Mouse (Mus musculus) lung, embryonic 14.5 days (tissue): ENCODE data around the gene Cdc42ep4. TPM values are rescaled to one million over a fixed set of nuclear protein-coding genes. Genes with fewer than 3 reads are reported as not detected.

Experiments
- ATAC-seq: fragments of 200-750 bp; cut with Nextera tagmentation; 2 replicates; pipeline ENCODE4 v1.8.0; 2017; ENCODE audit warnings: mild to moderate bottlenecking, moderate TSS enrichment, moderate library complexity; ENCODE audit not compliant: insufficient read depth
- DNase-seq: peaks from one replicate; pipeline ENCODE4 v3.0.0-alpha.2; 2015
- H3K27ac ChIP-seq: fragments of 300-500 bp; sonication (generic); 2 replicates; pipeline ENCODE4 v1.5.1; 2014; ENCODE audit warnings: low read depth, mild to moderate bottlenecking, moderate library complexity
- H3K27me3 ChIP-seq: fragments of 300-500 bp; sonication (generic); 2 replicates; pipeline ENCODE4 v1.6.1; 2014; ENCODE audit warnings: low read length, control low read depth; ENCODE audit not compliant: insufficient read depth
- H3K36me3 ChIP-seq: fragments of 300-500 bp; sonication (generic); 2 replicates; pipeline ENCODE4 v1.6.1; 2014; ENCODE audit warnings: control low read depth; ENCODE audit not compliant: insufficient read depth
- H3K4me1 ChIP-seq: fragments of 300-500 bp; sonication (generic); 2 replicates; pipeline ENCODE4 v1.6.1; 2014; ENCODE audit warnings: antibody characterized with exemption, control low read depth; ENCODE audit not compliant: insufficient read depth
- H3K4me2 ChIP-seq: fragments of 300-500 bp; sonication (generic); 2 replicates; pipeline ENCODE4 v1.6.1; 2014; ENCODE audit warnings: mild to moderate bottlenecking
- H3K4me3 ChIP-seq: fragments of 300-500 bp; sonication (generic); 2 replicates; pipeline ENCODE4 v1.5.1; 2014; ENCODE audit warnings: low read depth, low read length
- H3K9ac ChIP-seq: fragments of 300-500 bp; sonication (generic); 2 replicates; pipeline ENCODE4 v1.6.1; 2014
- H3K9me3 ChIP-seq: fragments of 300-500 bp; sonication (generic); 2 replicates; pipeline ENCODE4 v1.6.1; 2016; ENCODE audit warnings: low read depth, low read length, control low read depth
- CTCF ChIP-seq: IDR thresholded peaks from 2 replicates; pipeline ENCODE4 v1.5.1; 2016; ENCODE audit warnings: antibody characterized with exemption, low read depth
- WGBS: fragments of 180-500 bp; shearing (Covaris S2); extraction: QIAGEN DNeasy Blood & Tissue Kit; methylation state at CpG from one replicate; pipeline ENCODE4 v1.1.7; 2014; 5-methylcytosine and 5-hydroxymethylcytosine counted together
- polyA plus RNA-seq: library from polyadenylated mRNA; unstranded; fragments of >200 nt; fragmentation: Nextera tagmentation; extraction: Ambion mirVana; gene quantifications from 2 replicates; pipeline ENCODE4 v1.2.1, GENCODE M21; 2014

Cdc42ep4 gene
- polyA plus RNA-seq, 1 experiment from 2014 or later = 86.6 TPM

DNA sequence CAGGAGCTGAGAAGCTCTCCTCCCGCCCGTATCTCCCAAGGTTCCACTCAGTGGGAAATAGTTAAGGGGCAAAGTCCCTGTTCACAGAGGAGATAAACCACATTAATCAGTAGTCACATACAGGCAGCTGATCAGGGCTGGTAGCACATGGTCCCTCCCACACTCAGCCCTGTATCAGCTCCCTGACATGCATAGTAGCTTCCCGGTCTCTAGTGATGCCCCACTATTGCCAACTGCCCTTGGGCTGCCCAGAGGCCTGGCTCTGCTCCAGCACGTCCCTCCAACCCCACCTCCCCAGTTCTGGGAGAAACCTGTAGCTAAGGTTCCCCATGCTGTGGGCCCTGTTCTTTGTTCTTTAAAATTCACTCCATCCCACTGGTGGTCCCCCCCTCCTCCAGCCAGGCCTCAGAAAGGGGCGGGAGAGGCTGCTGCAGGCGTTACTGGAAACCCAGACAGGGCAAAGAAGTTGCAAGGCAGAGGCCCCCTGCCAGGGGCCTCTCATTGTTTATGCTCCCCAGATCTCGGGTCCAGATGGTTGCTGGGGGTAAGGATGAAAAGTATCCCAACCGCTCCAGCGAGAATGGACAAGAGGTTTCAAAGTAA, 1.8 kb downstream of the Cdc42ep4 start:
- Histone ChIP-seq H3K4me2 (peak overlapping the region; percentile 91), H3K4me1 (peaks cover 15% of the 10 kb centered on the region), H3K9ac (peak overlapping the region; percentile 93), H3K36me3 (peaks cover 13% of the 10 kb centered on the region), H3K4me3 (peak overlapping the region; percentile 89), H3K27ac (peak overlapping the region; percentile 98), H3K27me3 (no peaks in the 10 kb centered on the region), H3K9me3 (no peaks in the 10 kb centered on the region)
- TF ChIP-seq CTCF = no peak
- ATAC-seq (no peak), DNase-seq (peak; percentile 79)
- WGBS = 3% methylated on average over 9 of the region's 9 CpGs

DNA sequence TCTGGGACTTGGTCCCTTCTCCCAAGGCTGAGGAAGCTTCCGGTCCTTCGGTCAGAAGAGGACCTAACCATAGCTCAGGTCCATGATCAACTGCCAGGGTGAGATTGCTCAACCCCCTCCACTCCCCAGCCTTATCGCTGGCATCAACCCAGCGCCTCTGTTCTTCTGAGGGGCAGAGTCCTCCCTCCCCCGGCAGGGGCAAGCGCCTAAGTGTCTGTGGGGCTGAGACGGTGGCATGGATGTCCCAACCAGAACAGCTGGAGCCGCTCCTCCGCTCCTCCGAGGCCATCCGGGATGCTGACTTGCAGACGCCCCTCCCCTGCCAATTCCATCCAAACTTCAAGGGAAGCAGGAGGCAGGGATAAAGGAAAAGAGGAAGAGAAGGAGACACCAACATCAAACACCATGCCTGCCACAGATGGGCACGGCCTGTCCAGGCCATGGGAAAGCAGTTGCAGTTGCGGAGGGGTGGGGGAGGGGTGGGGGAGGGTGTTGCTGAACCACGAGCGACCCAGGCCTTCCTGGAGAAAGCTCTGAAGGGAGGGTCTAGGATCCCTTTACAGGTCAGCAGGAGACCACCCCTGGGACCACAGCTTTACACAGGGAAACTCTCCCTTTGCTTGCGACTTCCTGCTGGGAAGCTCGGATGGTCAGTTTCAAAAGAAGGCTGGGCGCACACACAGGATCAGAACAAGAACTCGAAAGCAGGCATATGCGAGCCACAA, 2.7 kb downstream of the Cdc42ep4 start:
- H3K27me3 ChIP-seq = no peaks in the 10 kb centered on the region
- DNase-seq (peak; percentile 90), ATAC-seq (peak; percentile 40)
- peak overlapping the region; percentile 89 for H3K4me3 ChIP-seq
- H3K4me1 ChIP-seq = peaks cover 15% of the 10 kb centered on the region
- H3K9ac ChIP-seq = peak overlapping the region; percentile 93
- no peaks in the 10 kb centered on the region for H3K9me3 ChIP-seq
- H3K4me2 ChIP-seq = peak overlapping the region; percentile 91
- WGBS = 7% methylated on average over 21 of the region's 21 CpGs
- peaks cover 21% of the 10 kb centered on the region for H3K36me3 ChIP-seq
- peak; percentile 15; the same call in 1 of the 2 replicates for TF ChIP-seq CTCF
- H3K27ac ChIP-seq = peak overlapping the region; percentile 98

DNA sequence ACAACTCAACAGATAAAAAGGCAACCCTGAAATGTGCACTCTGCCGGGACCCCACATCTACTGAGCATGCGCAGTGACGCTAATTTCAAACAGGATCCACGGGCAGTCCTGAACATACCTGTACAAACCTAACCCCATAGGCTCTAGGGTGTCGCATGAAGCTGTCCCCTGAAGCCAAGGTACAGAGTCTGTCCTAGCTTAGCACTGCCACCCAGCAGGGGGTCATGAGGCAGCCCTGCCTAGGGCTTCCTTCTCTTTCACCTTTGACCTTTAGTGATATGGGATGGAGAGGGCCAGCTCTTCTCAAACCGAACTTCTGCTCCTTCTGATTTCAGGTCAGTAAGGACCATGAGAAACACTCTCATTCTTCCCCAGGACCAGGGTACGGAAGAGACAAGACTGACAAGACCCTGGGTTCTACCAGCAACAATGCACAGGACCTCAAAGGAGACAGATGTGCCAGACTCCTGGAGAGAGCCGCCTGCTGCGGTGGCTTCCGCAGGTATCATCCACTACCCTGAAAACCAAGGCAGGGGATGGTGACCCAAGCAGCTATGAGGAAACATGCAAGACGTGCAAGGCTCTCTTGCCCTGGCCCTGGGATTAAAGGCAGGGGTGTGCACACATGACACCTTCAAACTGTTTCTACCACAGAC, 3.8 kb downstream of the Cdc42ep4 start:
- Histone ChIP-seq H3K4me1 (peaks cover 15% of the 10 kb centered on the region), H3K27ac (peak overlapping the region; percentile 98), H3K36me3 (peaks cover 31% of the 10 kb centered on the region), H3K9ac (peak overlapping the region; percentile 93; the same call in 1 of the 2 replicates), H3K9me3 (peaks cover 2% of the 10 kb centered on the region; the same call in 1 of the 2 replicates), H3K4me3 (peak overlapping the region; percentile 89), H3K27me3 (no peaks in the 10 kb centered on the region), H3K4me2 (peak overlapping the region; percentile 91)
- no peak for TF ChIP-seq CTCF
- ATAC-seq (no peak), DNase-seq (no peak)
- WGBS = 59% methylated on average over 11 of the region's 11 CpGs

DNA sequence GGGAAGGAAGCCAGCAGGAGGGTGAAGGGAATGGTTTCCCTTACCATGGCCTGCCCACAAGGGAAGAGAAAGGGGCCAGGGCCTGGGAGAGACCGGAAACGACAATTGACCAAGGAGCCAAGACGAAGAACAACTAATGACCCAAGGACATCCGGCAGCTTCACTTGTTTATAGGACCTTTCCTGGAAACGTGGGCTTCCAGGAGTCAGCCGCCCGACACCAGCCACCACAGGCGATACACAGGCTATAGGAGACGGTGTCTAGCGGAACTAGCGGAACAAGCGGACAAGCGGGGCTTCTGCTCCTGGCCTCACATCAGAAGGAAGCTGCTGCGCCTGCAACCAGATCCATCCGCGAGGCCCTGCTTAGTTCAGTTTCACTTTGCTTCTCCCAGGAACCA, 4.6 kb downstream of the Cdc42ep4 start:
- H3K27me3 ChIP-seq = no peaks in the 10 kb centered on the region
- no peak for TF ChIP-seq CTCF
- H3K9me3 ChIP-seq = peaks cover 4% of the 10 kb centered on the region; the same call in 1 of the 2 replicates
- DNase-seq (peak; percentile 82), ATAC-seq (no peak)
- H3K4me3 ChIP-seq = peak overlapping the region; percentile 89
- H3K4me1 ChIP-seq = peaks cover 15% of the 10 kb centered on the region
- peaks cover 39% of the 10 kb centered on the region for H3K36me3 ChIP-seq
- peak overlapping the region; percentile 98; the same call in 1 of the 2 replicates for H3K27ac ChIP-seq
- H3K9ac ChIP-seq = peak overlapping the region; percentile 21
- H3K4me2 ChIP-seq = peak overlapping the region; percentile 91
- WGBS = 30% methylated on average over 16 of the region's 16 CpGs

DNA sequence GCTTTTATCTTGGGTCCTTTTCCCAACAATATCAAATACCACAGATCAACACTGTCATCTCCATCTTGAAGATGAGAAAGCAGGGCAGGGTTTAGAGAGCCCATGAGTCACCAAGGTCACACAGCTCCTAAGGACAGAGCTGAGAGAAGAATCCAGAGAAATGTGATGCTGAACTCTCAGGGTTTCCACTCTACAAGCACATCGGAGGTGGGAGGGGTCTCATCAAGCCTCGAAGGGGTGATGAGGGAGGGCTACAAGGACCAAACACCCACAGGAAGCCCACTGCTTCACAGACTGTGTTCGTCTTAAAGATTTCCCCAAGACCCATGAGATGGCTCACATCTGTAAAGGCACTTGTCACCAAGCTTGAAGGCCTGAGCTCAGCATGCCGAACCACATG, 5.7 kb downstream of the Cdc42ep4 start:
- H3K9me3 ChIP-seq = peaks cover 4% of the 10 kb centered on the region; the same call in 1 of the 2 replicates
- H3K4me2 ChIP-seq = no peak overlapping the region
- no peak overlapping the region for H3K9ac ChIP-seq
- no peak overlapping the region; the same call in 1 of the 2 replicates for H3K27ac ChIP-seq
- 53% methylated on average over 4 of the region's 4 CpGs for WGBS
- H3K27me3 ChIP-seq = no peaks in the 10 kb centered on the region
- no peak for TF ChIP-seq CTCF
- peaks cover 46% of the 10 kb centered on the region for H3K36me3 ChIP-seq
- DNase-seq (no peak), ATAC-seq (no peak)
- H3K4me3 ChIP-seq = no peak overlapping the region
- H3K4me1 ChIP-seq = peaks cover 15% of the 10 kb centered on the region

DNA sequence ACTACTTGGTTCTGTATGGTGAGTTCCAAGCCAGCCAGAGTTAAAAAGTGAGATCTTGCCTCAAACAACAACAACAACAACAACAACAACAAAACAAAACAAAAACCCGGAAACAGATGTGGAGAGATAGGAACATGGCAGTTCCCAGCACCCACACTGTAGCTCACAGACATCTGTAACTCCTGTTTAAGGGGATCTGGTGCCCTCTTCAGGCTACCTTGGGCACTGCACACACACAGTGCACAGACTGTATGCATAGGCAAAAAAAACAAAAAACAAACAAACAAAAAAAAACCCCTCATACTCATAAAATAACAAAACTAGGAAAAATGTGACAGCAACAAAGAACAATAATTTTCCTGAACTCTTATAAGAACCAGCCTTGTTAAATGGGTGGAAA, 8.7 kb downstream of the Cdc42ep4 start:
- 94% methylated on average over 1 of the region's 1 CpGs for WGBS
- Histone ChIP-seq H3K27ac (no peak overlapping the region), H3K9me3 (peaks cover 4% of the 10 kb centered on the region; the same call in 1 of the 2 replicates), H3K4me1 (peaks cover 12% of the 10 kb centered on the region), H3K4me3 (no peak overlapping the region), H3K9ac (no peak overlapping the region), H3K4me2 (no peak overlapping the region), H3K27me3 (no peaks in the 10 kb centered on the region), H3K36me3 (peaks cover 52% of the 10 kb centered on the region)
- DNase-seq = no peak
- TF ChIP-seq CTCF = peak; percentile 48
- no peak for ATAC-seq

DNA sequence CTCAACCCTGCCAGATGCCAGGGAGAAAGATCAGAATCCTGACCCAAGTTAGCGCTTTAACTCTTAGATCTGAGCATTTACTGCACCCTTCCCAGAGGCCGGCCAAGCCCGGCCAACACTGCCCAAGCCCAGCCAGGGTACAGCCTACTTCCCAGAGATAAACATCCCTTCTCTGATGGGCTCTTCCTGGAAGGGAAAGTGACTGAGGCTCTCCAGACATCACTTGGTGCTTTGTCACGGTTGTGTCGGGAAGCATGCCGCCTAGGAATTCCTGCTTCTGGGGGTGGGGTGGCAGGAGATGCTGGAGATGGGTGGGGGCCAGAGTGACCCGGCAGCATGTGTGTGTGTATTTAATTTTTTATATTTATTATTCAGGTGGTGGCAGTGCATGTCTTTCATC, 11.6 kb downstream of the Cdc42ep4 start:
- Histone ChIP-seq H3K27ac (no peak overlapping the region), H3K4me2 (no peak overlapping the region), H3K27me3 (no peaks in the 10 kb centered on the region), H3K9ac (no peak overlapping the region), H3K36me3 (peaks cover 63% of the 10 kb centered on the region), H3K4me1 (peaks cover 25% of the 10 kb centered on the region), H3K4me3 (no peak overlapping the region), H3K9me3 (peaks cover 4% of the 10 kb centered on the region; the same call in 1 of the 2 replicates)
- TF ChIP-seq CTCF = no peak
- DNase-seq (peak; percentile 54), ATAC-seq (peak; percentile 40; the same call in 1 of the 2 replicates)
- WGBS = 32% methylated on average over 7 of the region's 7 CpGs
